Comparison of ENCODE assay signal across 22 mouse cellular contexts in the genomic region with DNA sequence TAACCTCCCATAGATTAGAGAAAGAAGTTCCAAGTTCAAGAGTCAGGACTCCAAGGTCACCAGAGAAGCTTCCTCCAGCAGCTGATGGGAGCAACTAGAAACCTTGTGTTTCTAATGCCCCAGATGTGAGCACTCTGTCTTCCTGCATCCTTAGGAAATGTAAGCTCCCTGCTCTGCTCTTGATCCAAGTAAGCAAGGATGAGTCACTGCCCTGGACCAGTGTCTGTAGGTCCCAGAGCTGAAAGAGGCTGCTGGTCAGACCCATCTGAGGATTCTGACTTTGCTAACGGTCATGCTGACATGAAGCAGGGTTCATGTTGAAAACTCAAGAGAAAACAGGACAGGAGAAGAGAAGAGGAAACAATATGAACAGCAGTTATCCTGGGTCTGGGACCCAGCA.
"Had no signal": no experiment of that assay in that cellular context is flagged by ENCODE, and none has a peak within 500 bp of the region (broad histone marks: within the 10 kb centered on the region; RNA-seq: fewer than 3 reads in every experiment).

No protein-coding gene starts in this region.

- DNase-seq: liver, postnatal 0 days; lung, adult 2 months; lung, postnatal 14 days; lung, postnatal 4 days; retina, postnatal 1 day; right cerebral cortex, adult 18-20 months; right cerebral cortex, postnatal 25 days; right cerebral cortex, postnatal 4 days; thymus, adult 2 months; thymus, postnatal 25 days; thymus, postnatal 4 days had no signal

- H3K4me3 ChIP-seq: liver, embryonic 15.5 days; lung, embryonic 15.5 days; midbrain, embryonic 10.5 days; midbrain, embryonic 13.5 days; midbrain, embryonic 15.5 days; myocyte; neural tube, embryonic 13.5 days; neural tube, embryonic 15.5 days; stomach, embryonic 15.5 days had no signal

- H3K27me3 ChIP-seq: liver, embryonic 15.5 days; lung, embryonic 15.5 days; midbrain, embryonic 13.5 days; midbrain, embryonic 15.5 days; neural tube, embryonic 13.5 days; neural tube, embryonic 15.5 days; stomach, embryonic 15.5 days had no signal

- H3K9ac ChIP-seq: liver, embryonic 15.5 days; liver, postnatal 0 days; lung, embryonic 15.5 days; midbrain, embryonic 13.5 days; midbrain, embryonic 15.5 days; neural tube, embryonic 13.5 days; neural tube, embryonic 15.5 days; stomach, embryonic 15.5 days had no signal

- H3K36me3 ChIP-seq: liver, embryonic 15.5 days; lung, embryonic 15.5 days; midbrain, embryonic 10.5 days; midbrain, embryonic 13.5 days; midbrain, embryonic 15.5 days; neural tube, embryonic 13.5 days; neural tube, embryonic 15.5 days; stomach, embryonic 15.5 days had no signal

- H3K9me3 ChIP-seq: liver, embryonic 15.5 days; lung, embryonic 15.5 days; midbrain, embryonic 10.5 days; midbrain, embryonic 13.5 days; midbrain, embryonic 15.5 days; neural tube, embryonic 13.5 days; neural tube, embryonic 15.5 days; stomach, embryonic 15.5 days had no signal

- H3K27ac ChIP-seq: liver, embryonic 15.5 days; lung, embryonic 15.5 days; midbrain, embryonic 10.5 days; midbrain, embryonic 13.5 days; midbrain, embryonic 15.5 days; neural tube, embryonic 13.5 days; neural tube, embryonic 15.5 days; stomach, embryonic 15.5 days; stomach, postnatal 0 days had no signal

- ATAC-seq: liver, postnatal 0 days; lung, postnatal 0 days; midbrain, embryonic 13.5 days; midbrain, embryonic 15.5 days had no signal

- H3K4me1 ChIP-seq: liver, embryonic 15.5 days; midbrain, embryonic 10.5 days; midbrain, embryonic 13.5 days; midbrain, embryonic 15.5 days; neural tube, embryonic 13.5 days; neural tube, embryonic 15.5 days; stomach, embryonic 15.5 days had no signal

- H3K4me2 ChIP-seq: liver, embryonic 15.5 days; lung, embryonic 15.5 days; midbrain, embryonic 13.5 days; midbrain, embryonic 15.5 days; neural tube, embryonic 13.5 days; neural tube, embryonic 15.5 days; stomach, embryonic 15.5 days had no signal
